In genomic region chr10:80939671-80940070, GRCm38 (mm10) we compare ENCODE assay signal across 8 mouse cellular contexts. TPM values are rescaled to one million over a fixed set of nuclear protein-coding genes. Genes with fewer than 3 reads are reported as not detected.
DNase-seq lines count a peak whose midpoint lies in the region; ATAC-seq lines count a peak whose summit lies in the region.

No protein-coding gene starts in this region.

- peak; percentile 88 for DNase-seq in NIH3T3 (ENCODE audit: low read depth)
- DNase-seq in cerebellum, adult 9-10 months, result peak; percentile 77
- DNase-seq in frontal cortex, adult 2 months (ENCODE audit: extremely low spot score in 1 of 2, low spot score in 1 of 2), result peak; percentile 56 to 86
- peak; percentile 85 for DNase-seq in hindbrain, embryonic 11.5 days (ENCODE audit: low spot score)
- peak; percentile 54 for DNase-seq in layer of hippocampus, postnatal 25 days (ENCODE audit: extremely low spot score in 1 of 2, low spot score in 1 of 2)
- peak; percentile 92 for DNase-seq in lung, postnatal 10 days
- peak; percentile 67 for DNase-seq in retina, adult 2 months (ENCODE audit: low read depth, low spot score)
- peak; percentile 90 for DNase-seq in thymus, postnatal 14 days

- peaks cover 19% of the 10 kb centered on the region for H3K4me1 ChIP-seq in hindbrain, embryonic 11.5 days (replicated peaks; ENCODE audit: control insufficient read depth, insufficient read depth, low read length)

- peak overlapping the region; percentile 31 for H3K4me3 ChIP-seq in hindbrain, embryonic 11.5 days (ENCODE audit: low read depth, low read length)

- no peaks in the 10 kb centered on the region for H3K9me3 ChIP-seq in hindbrain, embryonic 11.5 days (ENCODE audit: control insufficient read depth, low read length)

- 7% methylated on average over 28 of the region's 28 CpGs for WGBS in hindbrain, embryonic 11.5 days

- H3K27me3 ChIP-seq in hindbrain, embryonic 11.5 days (ENCODE audit: control insufficient read depth, insufficient read depth, low read length), result peaks cover 36% of the 10 kb centered on the region

- no peak overlapping the region for H3K27ac ChIP-seq in hindbrain, embryonic 11.5 days (ENCODE audit: low read depth, low read length)

- peak overlapping the region; percentile 63 for H3K4me2 ChIP-seq in hindbrain, embryonic 11.5 days (replicated peaks; ENCODE audit: low read depth, low read length)

- H3K9ac ChIP-seq in hindbrain, embryonic 11.5 days (ENCODE audit: low read depth, low read length), result peak overlapping the region; percentile 46; the same call in 1 of the 2 replicates

- peak; percentile 47 for ATAC-seq in hindbrain, embryonic 11.5 days (ENCODE audit: low FRiP score)

- H3K36me3 ChIP-seq in hindbrain, embryonic 11.5 days (ENCODE audit: control insufficient read depth, insufficient read depth, low read length), result no peaks in the 10 kb centered on the region

RNA-seq across cellular contexts. Expression of gene Gadd45b, which starts 9.8 kb away (rescaled TPM):
- 20.7 and 26.0 TPM in 2 replicates for polyA plus RNA-seq in frontal cortex, adult 2 months (2012; rRNA removed)
- 13.8 and 14.6 TPM in 2 replicates for polyA plus RNA-seq in hindbrain, embryonic 11.5 days (2014; fragmentation: Nextera tagmentation; extraction: Ambion mirVana)
- total RNA-seq in layer of hippocampus, postnatal 25 days (2021), result 10 to 100 TPM; 15.0 to 16.7 TPM

RNA-seq across cellular contexts. Expression of gene Lmnb2, which starts 21.6 kb away (rescaled TPM):
- polyA plus RNA-seq in frontal cortex, adult 2 months (2012; rRNA removed), result 24.3 and 25.9 TPM in 2 replicates
- polyA plus RNA-seq in hindbrain, embryonic 11.5 days (2014; fragmentation: Nextera tagmentation; extraction: Ambion mirVana), result 14.6 and 19.0 TPM in 2 replicates
- 10 to 100 TPM; 17.5 to 19.6 TPM for total RNA-seq in layer of hippocampus, postnatal 25 days (2021)

RNA-seq across cellular contexts. Expression of gene Timm13, which starts 38.9 kb away (rescaled TPM):
- 192 and 231 TPM in 2 replicates for polyA plus RNA-seq in frontal cortex, adult 2 months (2012; rRNA removed)
- 328 and 353 TPM in 2 replicates for polyA plus RNA-seq in hindbrain, embryonic 11.5 days (2014; fragmentation: Nextera tagmentation; extraction: Ambion mirVana)
- total RNA-seq in layer of hippocampus, postnatal 25 days (2021), result 100 to 1,000 TPM; 145 to 167 TPM
